Mouse (Mus musculus) gonadal fat pad, adult 2 months (tissue): Measurements from ENCODE around the gene Tppp3. TPM values are rescaled to one million over a fixed set of nuclear protein-coding genes. Genes with fewer than 3 reads are reported as not detected.

ENCODE experiments used
- DNase-seq: peaks from one replicate; pipeline ENCODE4 v3.0.0-alpha.2; 2012; ENCODE audit warnings: low read depth
- polyA plus RNA-seq: library from polyadenylated mRNA; depleted of rRNA; stranded (reverse); fragments of >200 nt; gene quantifications from 2 replicates; pipeline ENCODE4 v1.2.3, GENCODE M21; 2012

Gene Tppp3
- polyA plus RNA-seq, 1 experiment, result 71.3 TPM

DNA sequence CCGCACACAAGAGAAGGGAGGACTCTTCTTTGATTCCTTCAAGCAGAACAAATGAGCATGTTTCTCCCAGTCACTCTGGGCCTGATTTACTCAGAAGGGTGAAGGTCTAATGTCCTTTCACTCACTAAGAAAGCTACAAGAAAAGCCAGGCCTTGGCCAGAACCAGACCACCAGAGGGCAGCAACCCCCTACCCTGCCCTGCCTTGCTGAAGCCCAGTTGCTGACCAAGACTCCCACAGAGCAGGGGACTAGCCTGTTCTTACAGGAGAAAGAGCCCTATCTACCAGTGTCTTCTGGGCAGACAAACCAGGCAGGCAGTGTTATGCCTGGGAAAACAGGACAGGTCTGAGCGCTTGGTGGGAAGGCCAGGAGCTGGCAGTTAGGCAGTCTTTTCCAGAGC is 13.1 kb upstream of the Tppp3 start:
- no peak for DNase-seq

GRCm38 (mm10) chr8:105484030-105484368 is 12.7 kb upstream of the Tppp3 start:
- DNase-seq, result no peak

GRCm38 (mm10) chr8:105483212-105484029 is 12.1 kb upstream of the Tppp3 start:
- DNase-seq, result no peak

DNA sequence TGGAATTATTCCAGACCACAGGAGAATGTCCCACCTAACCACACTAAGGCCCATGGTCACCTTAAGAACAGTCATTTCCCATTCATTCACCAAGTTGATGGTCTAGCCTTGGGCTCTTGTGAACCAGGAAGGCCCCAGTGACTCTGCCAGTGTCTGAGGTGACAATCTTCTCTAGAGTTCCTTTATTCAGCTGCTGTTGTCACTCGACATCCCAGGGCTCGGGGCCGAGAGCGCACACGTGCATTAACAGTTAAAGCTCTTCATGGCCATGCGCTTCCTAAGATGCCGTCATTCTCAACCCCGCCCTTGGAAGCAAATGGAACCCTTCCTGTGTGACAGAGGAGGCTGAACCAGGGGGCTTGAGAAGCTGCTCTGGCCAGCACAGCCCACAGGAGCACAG is 10.8 kb upstream of the Tppp3 start:
- DNase-seq, result no peak

- DNase-seq, result no peak
Observed at GRCm38 (mm10) chr8:105481453-105481852, 10.1 kb upstream of the Tppp3 start.

- no peak for DNase-seq
Observed at GRCm38 (mm10) chr8:105481013-105481412, 9.7 kb upstream of the Tppp3 start.

DNA sequence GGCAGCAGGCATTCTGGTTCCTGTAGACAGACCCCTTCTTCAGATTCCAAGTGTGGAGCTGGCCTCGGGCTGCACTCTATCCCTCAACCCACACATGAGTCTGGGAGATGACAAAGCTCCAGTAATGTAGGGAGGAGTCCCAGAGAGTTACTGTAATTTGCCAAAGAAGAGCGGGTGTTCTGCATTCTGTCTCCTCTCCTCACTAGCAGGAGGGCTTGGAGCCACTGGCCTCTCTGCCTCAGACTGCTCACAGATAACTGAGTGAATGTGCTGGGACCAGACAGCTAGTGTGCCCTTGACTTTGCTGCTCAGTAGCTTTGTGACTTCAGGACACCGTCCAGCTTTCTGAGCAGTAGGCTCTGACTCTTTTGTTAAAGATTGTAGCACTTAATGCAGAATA is 6.5 kb upstream of the Tppp3 start:
- no peak for DNase-seq

DNA sequence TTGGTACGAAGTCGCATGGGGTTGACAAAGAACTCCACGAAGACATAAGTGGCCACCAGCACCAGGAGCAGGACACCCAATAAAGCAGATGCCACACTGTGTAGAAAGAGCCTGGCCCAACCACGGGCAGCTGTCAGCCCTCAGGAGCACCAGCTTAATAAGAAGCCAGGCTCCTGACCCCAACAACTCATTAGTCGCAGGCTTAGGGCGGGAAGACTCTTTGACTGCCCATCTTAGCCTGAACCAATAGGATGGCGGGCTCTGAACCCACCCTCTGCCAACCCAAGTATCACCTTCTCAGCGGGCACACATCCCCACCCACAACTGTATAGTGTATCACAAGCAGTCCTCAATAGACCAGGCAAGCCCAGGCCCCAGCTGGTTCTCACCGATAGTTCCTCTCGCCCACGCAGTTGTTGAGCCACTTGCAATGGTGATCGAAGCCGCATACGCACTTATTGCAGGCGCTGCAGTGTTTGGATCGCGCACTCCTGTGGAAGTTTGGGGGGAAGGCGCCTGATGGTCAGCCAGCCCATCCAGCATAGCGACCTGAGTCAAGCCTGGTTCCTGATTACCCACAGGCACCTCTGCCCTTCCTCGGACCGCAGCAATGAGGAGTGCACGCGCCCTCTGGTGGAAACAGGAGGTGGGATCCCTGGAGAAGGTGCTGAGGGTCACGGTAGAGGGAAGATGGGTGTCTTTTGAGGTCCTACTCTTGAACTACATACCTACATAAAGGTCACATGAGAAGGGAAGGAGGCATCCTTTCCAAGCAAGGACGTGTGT is 5.5 kb upstream of the Tppp3 start:
- no peak for DNase-seq

DNA sequence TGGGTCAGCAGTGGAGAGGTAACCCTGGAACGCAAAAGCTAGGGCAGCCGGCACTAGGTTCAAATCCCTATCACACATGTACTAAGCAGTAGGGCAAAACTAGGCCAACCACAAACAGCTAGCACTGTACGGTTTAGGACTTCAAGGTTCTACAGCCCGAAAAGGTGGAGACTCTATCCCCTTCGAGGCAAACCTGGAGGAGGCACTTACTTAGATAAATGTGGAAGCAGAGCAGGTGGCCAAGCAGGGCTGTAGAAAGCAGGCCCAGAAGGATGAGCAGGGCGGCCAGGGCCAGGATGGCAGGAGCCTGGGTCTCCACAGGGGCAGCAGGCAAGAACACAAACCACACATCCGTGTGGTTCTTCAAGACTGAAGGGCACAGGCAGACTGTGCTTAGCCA is 4.8 kb upstream of the Tppp3 start:
- no peak for DNase-seq

- no peak for DNase-seq
Observed at GRCm38 (mm10) chr8:105475742-105476141, 4.4 kb upstream of the Tppp3 start.

- DNase-seq, result no peak
Observed at GRCm38 (mm10) chr8:105475254-105475653, 3.9 kb upstream of the Tppp3 start.

DNA sequence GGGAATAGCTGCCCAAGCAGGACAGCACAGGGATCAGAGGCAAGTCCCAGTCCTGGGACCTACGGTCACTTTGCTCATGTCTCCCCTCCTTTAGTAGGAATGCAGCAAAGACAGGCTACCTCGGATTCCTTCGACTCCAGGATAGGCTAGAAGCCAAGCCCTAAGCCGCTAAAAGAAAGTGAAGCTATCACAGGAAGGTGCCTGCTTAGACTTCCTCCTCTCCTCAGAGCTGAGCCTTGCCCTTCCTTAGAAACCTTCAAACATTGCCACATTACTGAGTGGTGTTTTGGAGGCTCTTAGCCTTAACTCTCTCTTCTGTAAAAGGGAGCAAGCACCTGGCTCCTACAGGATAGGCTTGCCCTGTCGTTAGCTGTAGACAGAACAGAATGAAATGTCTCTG is 3.4 kb upstream of the Tppp3 start:
- DNase-seq, result no peak

- no peak for DNase-seq
Observed at GRCm38 (mm10) chr8:105473816-105474606, 2.7 kb upstream of the Tppp3 start.

DNA sequence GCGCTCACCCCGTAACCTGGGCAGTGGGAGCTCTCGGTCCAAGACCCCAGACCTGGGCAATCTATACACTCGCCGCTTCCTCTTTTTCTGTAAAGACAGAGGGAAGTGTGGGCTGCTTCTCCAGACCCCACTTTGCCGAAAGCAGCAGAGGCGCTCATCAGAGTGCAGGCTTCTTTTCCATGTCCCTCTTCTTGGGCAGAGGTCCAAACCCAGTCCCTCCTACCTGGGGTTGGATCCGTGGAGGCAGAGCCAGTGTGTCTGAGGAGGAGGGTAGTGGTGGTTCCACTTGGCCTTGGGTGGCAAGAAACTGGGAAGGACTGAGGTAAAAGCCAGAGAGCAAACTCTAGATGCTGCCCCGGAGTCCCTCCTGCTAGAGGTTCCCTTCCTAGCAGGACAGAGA is 1.7 kb upstream of the Tppp3 start:
- no peak for DNase-seq

DNA sequence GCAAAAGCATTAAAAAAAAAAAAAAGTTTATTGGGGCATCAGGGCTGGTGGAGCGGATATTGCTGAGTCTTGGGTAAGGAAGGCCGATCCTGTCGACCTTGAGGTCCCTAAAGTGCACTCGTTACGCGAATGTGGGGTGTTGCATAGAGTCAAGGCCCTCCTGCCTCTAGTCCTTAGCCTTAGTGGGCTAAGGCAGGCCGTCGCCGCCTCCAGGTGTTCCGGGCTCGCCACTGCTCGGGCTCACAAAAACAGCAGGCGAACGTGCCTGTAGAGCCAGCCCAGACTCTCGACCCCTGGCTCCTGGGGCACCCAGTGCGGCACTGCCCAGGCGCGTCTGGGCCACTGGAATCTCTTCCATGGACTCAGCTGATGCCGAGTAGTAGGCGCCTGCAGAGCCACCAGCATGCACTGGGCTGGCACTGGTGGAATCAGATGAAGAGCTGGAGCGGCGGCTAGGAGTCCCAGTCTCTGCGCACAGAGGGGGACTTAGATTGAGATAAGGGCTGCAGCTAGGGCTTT is 1.1 kb upstream of the Tppp3 start:
- no peak for DNase-seq

GRCm38 (mm10) chr8:105470681-105471313 is 529 bp downstream of the Tppp3 start:
- no peak for DNase-seq

GRCm38 (mm10) chr8:105470262-105470661 is 1.1 kb downstream of the Tppp3 start:
- no peak for DNase-seq

DNA sequence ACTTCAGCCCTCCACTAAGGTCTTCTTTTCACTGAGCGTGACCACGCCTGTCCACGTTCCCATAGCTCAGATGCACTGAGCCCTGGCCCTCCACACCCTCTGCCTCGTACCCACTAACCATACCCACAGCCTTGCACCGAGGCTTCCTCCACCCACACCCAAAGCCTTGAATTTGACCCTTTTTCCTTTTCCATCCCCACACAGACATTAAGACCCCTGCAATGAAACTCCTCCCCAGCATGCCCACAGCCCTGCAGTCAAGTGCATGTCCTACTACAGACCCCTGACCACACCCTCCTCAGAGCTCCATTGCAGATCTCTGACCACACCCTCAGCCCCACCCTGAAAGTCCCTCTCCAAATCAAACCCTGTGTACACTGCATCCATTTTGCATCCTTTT is 1.5 kb downstream of the Tppp3 start:
- no peak for DNase-seq

- no peak for DNase-seq
Observed at GRCm38 (mm10) chr8:105469041-105469695, 2.2 kb downstream of the Tppp3 start.

DNA sequence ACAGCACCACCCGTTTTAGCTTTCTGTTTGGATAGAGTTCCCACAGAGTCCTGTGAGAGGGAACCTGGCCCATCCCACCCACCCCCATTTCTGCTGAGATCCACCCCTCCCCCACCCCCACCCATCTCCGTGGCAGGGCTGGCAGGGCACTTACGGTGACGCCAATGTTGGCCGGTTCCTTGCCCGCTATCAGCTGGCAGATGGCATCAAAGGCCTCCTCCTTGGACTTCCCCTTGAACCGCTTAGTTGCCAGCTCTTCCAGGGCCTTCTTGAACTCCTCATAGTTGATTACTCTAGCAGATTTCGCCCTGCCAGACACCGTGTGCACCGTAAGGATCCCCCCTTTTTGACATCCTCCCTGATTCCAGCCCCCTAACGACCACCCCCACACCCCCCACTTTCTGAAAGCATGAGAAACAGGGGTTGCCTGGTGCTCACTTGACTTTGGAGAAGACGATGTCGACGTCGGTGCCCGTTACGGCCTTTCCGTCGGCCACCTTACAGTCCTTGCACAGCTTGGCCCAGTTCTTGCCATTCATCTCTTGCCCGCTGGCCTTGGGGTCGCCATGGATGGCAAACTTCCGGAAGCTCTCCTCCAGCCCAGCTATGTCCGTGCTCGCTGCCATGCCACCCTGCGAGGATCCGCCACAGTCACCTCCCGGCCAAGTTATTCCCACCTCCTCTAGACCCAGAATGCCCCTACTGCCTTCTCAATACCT is 3.2 kb downstream of the Tppp3 start:
- no peak for DNase-seq
